Mouse (Mus musculus) brain, embryonic 14.5 days (tissue): Measurements from ENCODE around the gene Mras. TPM values are rescaled to one million over a fixed set of nuclear protein-coding genes. Genes with fewer than 3 reads are reported as not detected.

Source experiments
- DNase-seq: peaks from one replicate; pipeline ENCODE4 v3.0.0-alpha.2; 2011; ENCODE audit warnings: low read depth
- CTCF ChIP-seq: fragments of 200-500 bp; IDR thresholded peaks from 2 replicates; pipeline ENCODE4 v1.5.1; 2012; ENCODE audit warnings: inconsistent platforms, mild to moderate bottlenecking, moderate library complexity, borderline replicate concordance; ENCODE audit not compliant: insufficient read depth, insufficient read length; ENCODE audit errors: extremely low read depth
- POLR2A ChIP-seq: fragments of 200-500 bp; IDR thresholded peaks from 2 replicates; pipeline ENCODE4 v1.6.1; 2012; ENCODE audit warnings: mild to moderate bottlenecking, inconsistent platforms, borderline replicate concordance; ENCODE audit not compliant: poor library complexity, insufficient read depth, insufficient read length, severe bottlenecking; ENCODE audit errors: extremely low read depth
- polyA plus RNA-seq: library from polyadenylated mRNA; depleted of rRNA; stranded (reverse); fragments of >200 nt; gene quantifications from 2 replicates; pipeline ENCODE4 v1.2.3, GENCODE M21; 2012

Gene Mras
- polyA plus RNA-seq, 1 experiment: 71.0 TPM

DNA sequence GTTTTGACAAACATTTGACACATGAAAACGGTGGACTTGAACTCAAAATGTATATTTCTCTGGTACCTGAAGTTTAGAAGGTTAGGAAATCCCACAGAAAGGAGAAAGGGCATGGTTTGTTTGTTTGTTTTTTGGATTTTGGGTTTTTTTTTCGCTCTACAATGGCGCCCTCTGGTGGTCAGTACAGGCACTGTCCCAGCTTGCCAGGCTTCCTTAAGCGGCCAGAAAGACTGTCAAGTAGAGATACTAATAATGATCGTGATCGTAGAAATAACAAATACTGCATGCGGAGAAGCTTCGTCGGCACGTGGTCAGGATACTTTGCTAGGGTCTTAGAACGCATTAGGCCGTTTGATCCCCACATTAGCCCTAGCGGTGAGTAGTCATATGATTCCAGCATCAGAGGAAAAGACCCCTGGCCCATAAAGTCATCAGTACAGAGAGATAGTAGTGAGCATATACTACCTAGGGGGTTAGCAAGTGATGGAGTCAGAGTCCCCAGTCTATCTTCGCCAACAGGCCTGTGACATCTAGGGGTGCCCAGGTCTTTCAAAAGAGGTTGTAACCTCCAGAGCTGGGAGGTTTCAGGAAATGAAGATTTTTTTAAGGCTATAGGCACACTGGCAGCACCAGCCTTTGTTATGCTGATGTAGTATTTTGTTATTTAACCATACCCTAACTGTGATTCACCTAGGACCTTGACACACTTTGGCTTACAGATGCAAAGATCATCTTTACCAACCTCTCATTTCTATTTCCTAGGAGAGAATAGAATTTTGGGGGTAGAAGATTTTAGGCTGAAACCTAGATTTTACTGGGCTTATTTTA lies 60.4 kb downstream of the Mras start:
- DNase-seq: peak; percentile 75
- TF ChIP-seq CTCF: peak; percentile 88
- TF ChIP-seq POLR2A: no peak

DNA sequence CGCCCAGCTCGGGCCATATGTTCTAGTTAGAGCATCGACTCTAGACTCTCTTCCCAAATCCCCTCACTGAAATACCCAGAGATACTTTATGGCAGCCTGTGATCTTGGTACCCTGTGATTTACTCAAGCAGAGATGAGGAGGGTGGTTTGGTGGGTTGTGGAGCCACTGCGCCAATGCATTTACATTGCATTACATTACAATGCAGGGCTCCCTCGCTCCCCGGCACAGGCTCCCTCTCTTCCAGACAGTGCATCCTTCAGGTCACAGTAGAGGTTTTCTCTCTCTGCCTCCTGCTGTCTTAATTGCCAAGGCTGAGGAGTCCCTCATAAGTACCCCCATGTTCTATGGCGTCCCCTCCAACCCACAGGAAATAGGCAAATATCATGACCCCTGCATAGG lies 68.8 kb downstream of the Mras start:
- TF ChIP-seq POLR2A (no peak), CTCF (no peak)
- no peak for DNase-seq

DNA sequence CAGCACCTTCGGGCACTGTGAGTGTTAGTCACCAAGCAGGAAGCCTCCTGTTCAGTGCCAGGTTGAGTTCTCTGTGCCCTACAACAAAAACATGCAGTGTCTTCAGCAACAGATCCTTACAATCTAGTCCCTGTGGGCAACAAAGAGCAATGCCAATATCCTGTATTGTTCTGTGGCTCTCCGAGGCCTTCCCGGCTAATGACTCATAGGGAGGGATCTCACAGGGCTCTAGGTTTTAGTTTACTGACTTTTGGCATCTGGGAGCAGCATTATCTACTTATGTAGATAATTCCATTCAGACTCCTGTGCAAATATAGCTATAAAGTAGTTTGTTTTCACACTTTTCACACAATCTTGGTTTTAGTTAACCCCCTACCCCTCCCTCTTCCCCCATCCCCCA lies 71.3 kb downstream of the Mras start:
- DNase-seq: no peak
- no peak for TF ChIP-seq CTCF
- TF ChIP-seq POLR2A: no peak

DNA sequence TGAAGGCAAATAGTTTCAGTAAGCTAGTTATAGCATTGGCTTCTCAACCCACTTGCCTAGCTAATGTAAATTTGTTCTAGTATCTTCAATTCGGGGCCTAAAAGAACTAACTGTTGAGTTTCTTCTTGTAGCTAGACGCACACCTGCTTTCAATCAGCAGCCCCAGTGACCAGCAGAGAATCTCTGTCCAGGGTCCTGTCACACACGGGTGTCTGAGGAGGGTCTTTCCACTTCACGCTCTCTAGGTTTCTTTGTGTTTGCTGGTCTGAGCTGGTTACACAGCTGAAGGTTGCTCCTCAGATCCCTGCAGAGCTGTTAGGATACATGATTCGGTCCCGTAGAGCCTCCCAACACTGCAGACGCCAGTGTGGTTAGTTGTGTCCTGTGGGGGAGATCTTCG lies 74.1 kb downstream of the Mras start:
- no peak for DNase-seq
- TF ChIP-seq POLR2A (no peak), CTCF (no peak)

DNA sequence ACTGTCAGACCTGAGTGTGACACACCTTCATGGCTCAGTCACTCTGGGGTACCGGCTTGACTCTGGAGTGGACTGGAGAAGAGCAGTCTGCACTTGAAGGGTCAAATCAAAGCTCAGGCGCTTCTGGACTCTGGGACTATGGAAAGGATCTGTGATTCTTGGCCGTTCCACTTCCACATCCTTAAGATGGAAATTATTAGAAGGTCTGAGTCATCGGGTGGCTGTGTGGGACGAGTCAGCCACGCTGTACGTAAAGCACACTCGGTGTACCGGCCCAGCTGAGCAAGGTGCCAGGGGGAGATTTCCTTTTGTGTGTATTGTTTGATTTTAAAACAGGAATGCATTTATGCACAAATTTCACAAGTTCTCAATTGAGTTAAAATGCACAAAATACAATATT lies 75.2 kb downstream of the Mras start:
- no peak for TF ChIP-seq POLR2A
- TF ChIP-seq CTCF: no peak
- DNase-seq: no peak

DNA sequence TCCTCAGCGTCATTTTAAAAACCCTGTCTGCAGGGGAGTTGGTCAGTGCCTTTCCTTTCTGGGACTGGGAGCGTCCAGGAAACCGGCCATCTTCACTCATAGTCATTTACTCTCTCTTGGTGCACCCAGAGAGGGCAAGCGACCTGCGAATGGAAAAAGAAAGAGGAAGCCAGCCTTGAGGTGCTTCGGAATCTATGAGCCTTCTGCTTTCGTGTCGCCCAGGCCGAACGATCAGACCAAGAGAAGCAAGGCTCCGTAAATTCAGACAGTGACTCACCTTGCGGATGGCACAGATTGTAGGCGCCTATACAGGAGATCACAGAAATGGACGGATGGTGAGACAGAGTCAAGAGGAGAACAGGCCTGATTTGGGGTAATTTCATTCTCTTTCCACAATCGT lies 78.2 kb downstream of the Mras start:
- no peak for DNase-seq
- TF ChIP-seq CTCF: no peak
- TF ChIP-seq POLR2A: no peak

DNA sequence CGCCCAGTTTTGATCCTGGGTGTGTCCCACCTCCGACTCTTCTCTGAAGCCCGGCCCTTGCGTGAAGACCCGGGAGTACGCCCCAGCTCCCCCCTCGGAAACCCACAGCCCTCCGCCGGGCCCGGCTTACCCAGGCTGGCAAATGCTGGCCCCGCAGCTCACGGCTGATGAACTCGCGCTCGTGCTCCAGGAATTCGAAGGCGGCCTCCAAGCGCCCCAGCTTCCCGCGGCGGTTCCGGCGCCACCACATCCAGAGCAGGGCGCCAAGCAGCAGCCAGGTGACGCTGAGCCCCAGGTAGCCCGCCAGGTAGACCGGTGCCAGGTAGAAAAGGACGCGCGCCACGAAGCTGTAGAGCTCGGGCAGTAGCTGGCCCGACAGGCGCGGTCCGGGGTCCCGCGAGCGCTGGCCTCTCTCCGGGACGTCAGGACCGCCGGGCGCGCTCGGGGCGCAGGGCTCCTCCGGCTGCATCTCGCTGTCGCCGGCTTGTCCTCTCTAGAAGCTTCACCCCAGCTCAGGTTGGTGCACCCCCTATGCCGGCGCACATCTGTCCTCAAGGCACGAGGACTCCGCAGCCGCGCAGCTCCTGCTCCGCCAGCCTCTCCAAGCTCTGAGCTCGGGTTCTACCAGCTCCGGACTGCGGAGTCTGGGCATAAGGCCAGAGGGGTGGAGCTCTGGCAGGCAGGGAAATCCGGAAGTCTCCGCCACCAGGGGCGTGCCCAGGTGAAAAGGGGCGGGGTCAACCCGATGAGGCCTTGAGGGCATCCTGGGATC lies 79.1 kb downstream of the Mras start, which contains the start of gene Esyt3:
TSS of gene Esyt3 (minus strand) at position 637 of the 772 bp plus-strand sequence.
- TF ChIP-seq POLR2A (no peak), CTCF (no peak)
- peak; percentile 68 for DNase-seq

DNA sequence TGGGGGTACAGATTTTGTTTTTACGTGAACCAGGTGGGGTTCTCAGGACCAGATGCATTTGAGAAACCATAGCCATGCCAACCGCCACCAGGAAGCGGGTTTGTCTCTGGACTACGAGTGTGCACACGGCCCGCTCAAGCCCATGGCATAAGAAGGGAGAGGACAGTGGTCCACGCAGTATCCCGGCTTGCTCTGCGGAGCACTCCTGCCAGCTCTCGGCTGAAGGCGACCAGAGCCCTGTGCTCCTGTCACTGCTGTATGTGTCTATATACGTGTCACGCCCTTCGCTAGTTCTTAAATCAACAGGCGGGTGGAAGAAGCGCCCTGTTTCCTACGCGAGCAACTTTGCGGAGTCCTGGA lies 79.6 kb downstream of the Mras start:
- TF ChIP-seq POLR2A (no peak), CTCF (no peak)
- DNase-seq: peak; percentile 23

DNA sequence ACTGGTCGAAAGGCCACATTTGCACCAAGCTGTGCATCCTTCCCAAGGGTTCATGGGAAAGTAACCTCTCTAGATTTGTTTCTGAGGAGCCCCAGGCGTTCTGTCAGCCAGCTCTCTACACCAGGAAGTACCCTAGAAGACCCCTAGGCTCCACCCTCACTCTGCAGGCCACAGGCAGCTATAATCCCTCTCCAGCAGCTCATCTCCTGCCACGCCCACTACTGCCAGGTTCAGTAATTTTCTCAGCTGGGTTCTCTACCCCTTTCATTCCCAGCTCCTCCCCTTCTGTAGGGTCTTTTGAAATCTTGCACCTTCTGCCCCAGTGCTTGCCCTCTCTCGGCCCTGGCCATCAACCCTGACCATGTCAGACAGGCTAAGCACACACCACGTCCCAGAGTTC lies 81.2 kb downstream of the Mras start:
- no peak for TF ChIP-seq CTCF
- no peak for TF ChIP-seq POLR2A
- no peak for DNase-seq

DNA sequence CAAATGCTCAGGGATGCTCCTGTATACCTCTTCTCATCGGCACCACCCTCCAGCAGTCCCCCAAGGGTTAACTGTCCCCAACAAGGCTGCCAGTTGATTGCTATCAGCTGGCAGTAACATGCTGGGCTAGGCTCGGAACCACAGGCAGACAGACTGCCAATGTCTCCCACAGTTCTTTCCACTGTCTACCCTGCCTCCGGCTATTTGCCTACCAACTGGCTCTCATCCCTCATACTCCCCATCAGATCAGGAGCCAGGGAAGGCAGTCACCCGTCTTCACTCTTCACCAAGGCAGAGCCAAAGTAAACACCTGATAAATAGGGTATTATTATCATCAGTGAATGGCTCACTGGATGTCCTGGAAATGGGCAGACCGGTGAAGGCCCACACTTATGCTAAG lies 82.4 kb downstream of the Mras start:
- no peak for TF ChIP-seq POLR2A
- TF ChIP-seq CTCF: no peak
- no peak for DNase-seq

DNA sequence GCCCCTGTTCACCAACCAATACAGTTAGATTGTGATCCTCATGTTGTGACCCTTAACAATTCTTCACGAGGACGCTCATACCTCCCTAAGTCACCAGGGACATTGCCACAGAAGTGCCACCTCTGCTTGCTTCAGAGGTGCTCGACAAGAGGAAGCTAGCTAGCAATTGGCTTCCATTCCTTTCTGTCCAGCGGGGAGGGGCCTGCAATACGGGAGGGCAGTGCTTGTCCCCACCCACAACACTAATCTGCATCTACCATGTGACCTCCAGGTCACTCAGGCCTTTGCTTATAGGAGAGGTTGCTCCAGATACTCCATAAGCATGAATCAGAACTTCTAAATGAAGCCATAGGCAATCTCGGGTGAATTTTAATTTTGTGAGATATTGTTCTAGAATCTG lies 83.8 kb downstream of the Mras start:
- TF ChIP-seq CTCF: no peak
- TF ChIP-seq POLR2A: no peak

More for the DNA sequence above, 83.8 kb downstream of the Mras start:
- no peak for DNase-seq
